Mouse (Mus musculus) stomach, embryonic 15.5 days (tissue): ENCODE measurements around the gene Retnlb. TPM values are rescaled to one million over a fixed set of nuclear protein-coding genes. Genes with fewer than 3 reads are reported as not detected.

Source experiments
- ATAC-seq: fragments of 200-750 bp; cut with Nextera tagmentation; 2 replicates; pipeline ENCODE4 v1.8.0; 2017; ENCODE audit warnings: low read depth, moderate number of reproducible peaks, moderate TSS enrichment; ENCODE audit not compliant: insufficient read depth, low FRiP score
- H3K27ac ChIP-seq: fragments of 300-500 bp; sonication (generic); 2 replicates; pipeline ENCODE4 v1.5.1; 2015; ENCODE audit warnings: mild to moderate bottlenecking, inconsistent platforms
- H3K27me3 ChIP-seq: fragments of 300-500 bp; sonication (generic); replicated peaks from 2 replicates; pipeline ENCODE4 v1.6.1; 2015; ENCODE audit warnings: inconsistent platforms
- H3K36me3 ChIP-seq: fragments of 300-500 bp; sonication (generic); 2 replicates; pipeline ENCODE4 v1.6.1; 2015; ENCODE audit warnings: inconsistent platforms
- H3K4me1 ChIP-seq: fragments of 300-500 bp; sonication (generic); 2 replicates; pipeline ENCODE4 v1.6.1; 2015; ENCODE audit warnings: inconsistent platforms
- H3K4me2 ChIP-seq: fragments of 300-500 bp; sonication (generic); 2 replicates; pipeline ENCODE4 v1.6.1; 2015; ENCODE audit warnings: mild to moderate bottlenecking, inconsistent platforms
- H3K4me3 ChIP-seq: fragments of 300-500 bp; sonication (generic); replicated peaks from 2 replicates; pipeline ENCODE4 v1.5.1; 2015; ENCODE audit warnings: inconsistent platforms
- H3K9ac ChIP-seq: fragments of 300-500 bp; sonication (generic); 2 replicates; pipeline ENCODE4 v1.6.1; 2015; ENCODE audit warnings: inconsistent platforms
- H3K9me3 ChIP-seq: fragments of 300-500 bp; sonication (generic); 2 replicates; pipeline ENCODE4 v1.6.1; 2016; ENCODE audit warnings: inconsistent platforms
- WGBS: fragments of 180-500 bp; shearing (Covaris S2); methylation state at CpG from one replicate; pipeline ENCODE4 v1.1.7; 2015; 5-methylcytosine and 5-hydroxymethylcytosine counted together
- polyA plus RNA-seq: library from polyadenylated mRNA; unstranded; fragments of >200 nt; fragmentation: Nextera tagmentation; extraction: Ambion mirVana; gene quantifications from 2 replicates; pipeline ENCODE4 v1.2.1, GENCODE M21; 2015

The Retnlb gene
- polyA plus RNA-seq: not detected in 2 replicates

GRCm38 (mm10) chr16:48816695-48817094, at the start of gene Retnlb:
TSS of gene Retnlb (plus strand) at chr16:48816856.
- no peak within 1 kb of the TSS for H3K4me3 ChIP-seq
- no peaks in the 10 kb centered on the region for H3K4me1 ChIP-seq
- H3K36me3 ChIP-seq: no peaks in the 10 kb centered on the region
- no peak within 1 kb of the TSS for H3K27ac ChIP-seq
- H3K9me3 ChIP-seq: no peaks in the 10 kb centered on the region
- no peak within 1 kb of the TSS for H3K4me2 ChIP-seq
- 89% methylated on average over 2 of the region's 2 CpGs for WGBS
- no peaks in the 10 kb centered on the region for H3K27me3 ChIP-seq
- no peak within 1 kb of the TSS for H3K9ac ChIP-seq
- ATAC-seq: no peak

GRCm38 (mm10) chr16:48769183-48769582, 47.5 kb upstream of the Retnlb start:
- no peaks in the 10 kb centered on the region for H3K36me3 ChIP-seq
- no peak overlapping the region for H3K4me3 ChIP-seq
- no peak overlapping the region for H3K27ac ChIP-seq
- H3K4me1 ChIP-seq: no peaks in the 10 kb centered on the region
- no peak overlapping the region for H3K9ac ChIP-seq
- WGBS: 86% methylated on average over 3 of the region's 3 CpGs
- ATAC-seq: no peak
- no peak overlapping the region for H3K4me2 ChIP-seq
- no peaks in the 10 kb centered on the region for H3K27me3 ChIP-seq
- no peaks in the 10 kb centered on the region for H3K9me3 ChIP-seq

DNA sequence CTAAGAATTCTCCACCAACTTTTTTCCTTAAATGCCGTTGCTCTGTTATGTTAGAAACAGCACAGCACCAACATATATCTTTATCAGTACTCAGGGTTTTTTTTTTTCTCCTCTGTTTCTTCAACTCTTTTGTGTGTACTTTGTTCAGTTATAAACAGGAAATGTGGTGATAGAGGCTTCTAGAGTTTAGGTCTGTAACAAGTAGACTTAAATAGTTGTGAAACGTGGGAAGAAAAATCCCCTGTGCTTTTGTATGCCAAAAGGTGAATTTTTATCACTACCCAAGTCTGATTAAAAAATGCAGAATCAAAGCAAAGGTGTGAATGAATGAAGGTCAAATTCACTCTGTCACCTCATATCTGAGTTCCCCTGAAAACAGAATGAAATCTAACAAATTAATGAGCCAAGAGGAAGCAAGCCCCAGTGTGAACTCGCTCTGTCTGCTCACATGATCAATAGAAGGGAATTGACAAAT, 44.6 kb upstream of the Retnlb start, which contains the start of gene Trat1:
Gene Trat1, minus strand, starts transcription at position 51 of the 475 bp plus-strand sequence.
- Histone ChIP-seq H3K9ac (no peak within 1 kb of the TSS), H3K27ac (no peak within 1 kb of the TSS), H3K4me1 (no peaks in the 10 kb centered on the region), H3K36me3 (no peaks in the 10 kb centered on the region), H3K4me2 (no peak within 1 kb of the TSS), H3K4me3 (no peak within 1 kb of the TSS), H3K9me3 (no peaks in the 10 kb centered on the region), H3K27me3 (no peaks in the 10 kb centered on the region)
- WGBS: 56% methylated on average over 3 of the region's 3 CpGs
- no peak for ATAC-seq

- no peak overlapping the region for H3K9ac ChIP-seq
- WGBS: 53% methylated on average over 2 of the region's 2 CpGs
Observed at GRCm38 (mm10) chr16:48777254-48777653, 39.4 kb upstream of the Retnlb start.

GRCm38 (mm10) chr16:48786258-48786657, 30.4 kb upstream of the Retnlb start:
- Histone ChIP-seq H3K27ac (no peak overlapping the region), H3K4me3 (no peak overlapping the region), H3K9ac (no peak overlapping the region), H3K4me2 (no peak overlapping the region), H3K36me3 (no peaks in the 10 kb centered on the region), H3K27me3 (no peaks in the 10 kb centered on the region), H3K9me3 (no peaks in the 10 kb centered on the region), H3K4me1 (no peaks in the 10 kb centered on the region)
- WGBS: 60% methylated on average over 3 of the region's 3 CpGs
- ATAC-seq: no peak

More at GRCm38 (mm10) chr16:48777254-48777653, 39.4 kb upstream of the Retnlb start:
- H3K4me2 ChIP-seq: no peak overlapping the region
- ATAC-seq: no peak
- no peaks in the 10 kb centered on the region for H3K9me3 ChIP-seq
- H3K4me3 ChIP-seq: no peak overlapping the region
- no peaks in the 10 kb centered on the region for H3K36me3 ChIP-seq
- H3K4me1 ChIP-seq: no peaks in the 10 kb centered on the region
- no peaks in the 10 kb centered on the region for H3K27me3 ChIP-seq
- H3K27ac ChIP-seq: no peak overlapping the region

- H3K4me1 ChIP-seq: no peaks in the 10 kb centered on the region
- no peak overlapping the region for H3K27ac ChIP-seq
- H3K9me3 ChIP-seq: no peaks in the 10 kb centered on the region
- no peak overlapping the region for H3K9ac ChIP-seq
- ATAC-seq: no peak
- WGBS: 54% methylated on average over 4 of the region's 4 CpGs
- H3K36me3 ChIP-seq: no peaks in the 10 kb centered on the region
- no peak overlapping the region for H3K4me2 ChIP-seq
- H3K27me3 ChIP-seq: no peaks in the 10 kb centered on the region
- H3K4me3 ChIP-seq: no peak overlapping the region
Observed at GRCm38 (mm10) chr16:48788704-48789185, 27.9 kb upstream of the Retnlb start.

GRCm38 (mm10) chr16:48798285-48798684, 18.4 kb upstream of the Retnlb start:
- 34% methylated on average over 3 of the region's 3 CpGs for WGBS
- Histone ChIP-seq H3K36me3 (no peaks in the 10 kb centered on the region), H3K27me3 (no peaks in the 10 kb centered on the region), H3K27ac (no peak overlapping the region), H3K4me2 (no peak overlapping the region), H3K9ac (no peak overlapping the region), H3K4me3 (no peak overlapping the region), H3K4me1 (no peaks in the 10 kb centered on the region), H3K9me3 (no peaks in the 10 kb centered on the region)
- no peak for ATAC-seq

DNA sequence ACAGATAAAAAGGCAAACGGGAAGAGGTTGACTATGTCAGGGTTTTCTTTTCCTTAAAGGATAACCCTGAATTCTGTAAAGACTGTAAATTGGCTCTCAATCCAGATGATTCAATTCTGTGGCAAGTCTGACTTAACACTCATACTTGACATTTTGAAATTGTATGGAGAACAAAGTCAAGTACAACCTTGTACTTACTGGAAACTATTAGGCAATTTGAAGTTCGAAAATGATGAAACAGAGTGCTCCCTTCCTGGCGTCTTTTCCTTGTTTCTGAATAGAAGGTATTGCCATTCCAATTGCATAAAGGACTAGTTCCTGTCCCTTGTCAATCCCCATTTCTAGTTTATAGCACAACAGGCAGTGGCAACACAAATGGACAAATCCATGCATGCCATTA, 17.2 kb upstream of the Retnlb start:
- H3K27me3 ChIP-seq: no peaks in the 10 kb centered on the region
- no peak for ATAC-seq
- H3K27ac ChIP-seq: no peak overlapping the region
- H3K4me2 ChIP-seq: no peak overlapping the region
- WGBS: 85% methylated on average over 3 of the region's 3 CpGs
- H3K4me1 ChIP-seq: no peaks in the 10 kb centered on the region
- no peaks in the 10 kb centered on the region for H3K36me3 ChIP-seq
- H3K4me3 ChIP-seq: no peak overlapping the region
- H3K9ac ChIP-seq: no peak overlapping the region
- no peaks in the 10 kb centered on the region for H3K9me3 ChIP-seq

- Histone ChIP-seq H3K9me3 (no peaks in the 10 kb centered on the region), H3K4me2 (no peak overlapping the region), H3K36me3 (no peaks in the 10 kb centered on the region), H3K9ac (no peak overlapping the region), H3K4me3 (no peak overlapping the region), H3K27ac (no peak overlapping the region), H3K27me3 (no peaks in the 10 kb centered on the region), H3K4me1 (no peaks in the 10 kb centered on the region)
- 89% methylated on average over 2 of the region's 2 CpGs for WGBS
- no peak for ATAC-seq
Observed at GRCm38 (mm10) chr16:48800906-48801305, 15.8 kb upstream of the Retnlb start.

- Histone ChIP-seq H3K9me3 (no peaks in the 10 kb centered on the region), H3K4me2 (no peak overlapping the region)
- WGBS: 73% methylated on average over 1 of the region's 1 CpGs
Observed at GRCm38 (mm10) chr16:48805412-48805811, 11.2 kb upstream of the Retnlb start.

GRCm38 (mm10) chr16:48806521-48806920, 10.1 kb upstream of the Retnlb start:
- ATAC-seq: no peak
- H3K9ac ChIP-seq: no peak overlapping the region
- no peak overlapping the region for H3K4me2 ChIP-seq
- H3K9me3 ChIP-seq: no peaks in the 10 kb centered on the region
- WGBS: 74% methylated on average over 1 of the region's 1 CpGs
- no peaks in the 10 kb centered on the region for H3K27me3 ChIP-seq
- H3K36me3 ChIP-seq: no peaks in the 10 kb centered on the region
- H3K4me3 ChIP-seq: no peak overlapping the region
- no peak overlapping the region for H3K27ac ChIP-seq
- no peaks in the 10 kb centered on the region for H3K4me1 ChIP-seq

More at GRCm38 (mm10) chr16:48805412-48805811, 11.2 kb upstream of the Retnlb start:
- H3K27me3 ChIP-seq: no peaks in the 10 kb centered on the region
- no peaks in the 10 kb centered on the region for H3K4me1 ChIP-seq
- no peak for ATAC-seq
- H3K36me3 ChIP-seq: no peaks in the 10 kb centered on the region
- H3K27ac ChIP-seq: no peak overlapping the region
- no peak overlapping the region for H3K4me3 ChIP-seq
- H3K9ac ChIP-seq: no peak overlapping the region

- Histone ChIP-seq H3K27ac (no peak overlapping the region), H3K4me3 (no peak overlapping the region), H3K9ac (no peak overlapping the region), H3K4me2 (no peak overlapping the region), H3K27me3 (no peaks in the 10 kb centered on the region), H3K4me1 (no peaks in the 10 kb centered on the region), H3K36me3 (no peaks in the 10 kb centered on the region), H3K9me3 (no peaks in the 10 kb centered on the region)
- no peak for ATAC-seq
- 49% methylated on average over 2 of the region's 2 CpGs for WGBS
Observed at GRCm38 (mm10) chr16:48809374-48809773, 7.3 kb upstream of the Retnlb start.
